Mouse (Mus musculus) cortical plate, adult 2 months (tissue): ENCODE results near the gene Fhad1.

ENCODE experiments used
- CTCF ChIP-seq: fragments of 200-500 bp; IDR thresholded peaks from 2 replicates; pipeline ENCODE4 v1.5.1; 2011; ENCODE audit warnings: mild to moderate bottlenecking, control low read depth, low read length; ENCODE audit not compliant: insufficient read depth; ENCODE audit errors: extremely low read depth
- POLR2A ChIP-seq: fragments of 200-500 bp; IDR thresholded peaks from 2 replicates; pipeline ENCODE4 v1.6.1; 2011; ENCODE audit warnings: mild to moderate bottlenecking, low read length, control low read depth; ENCODE audit not compliant: insufficient read depth; ENCODE audit errors: extremely low read depth

DNA sequence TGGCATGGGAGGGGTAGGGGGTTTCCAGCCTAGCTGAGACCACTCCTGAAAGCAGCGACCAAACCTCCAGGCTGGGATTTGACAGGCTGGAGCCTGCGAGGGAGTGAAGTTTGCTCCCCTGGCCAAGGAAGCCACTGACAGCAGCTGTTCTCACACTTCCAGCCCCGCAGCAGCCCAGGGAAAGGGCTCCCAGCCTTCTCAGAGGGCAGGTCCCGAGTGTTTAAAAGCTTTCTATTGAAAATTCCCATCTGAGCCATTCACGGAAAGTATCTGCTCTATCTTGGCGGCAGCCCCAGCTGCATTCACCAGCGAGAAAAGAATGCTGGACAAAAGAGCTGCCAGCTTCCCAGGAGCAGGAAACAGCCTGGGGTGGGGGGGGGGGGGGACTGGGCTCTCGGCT lies 114.9 kb downstream of the Fhad1 start:
- no peak for TF ChIP-seq POLR2A
- no peak for TF ChIP-seq CTCF
